Mouse (Mus musculus): ENCODE data around the gene Mvp.

Gene Mvp

GRCm38 (mm10) chr7:126955125-126955524, 59.3 kb downstream of the Mvp start:
- no peak for DNase-seq (ENCODE audit: low read depth, low spot score)
- Histone ChIP-seq H3K36me3 (ENCODE audit: control insufficient read depth, insufficient read depth, low read length, poor library complexity, severe bottlenecking) (no peaks in the 10 kb centered on the region), H3K27me3 (ENCODE audit: control insufficient read depth, insufficient read depth, low read length, poor library complexity, severe bottlenecking) (no peaks in the 10 kb centered on the region)

GRCm38 (mm10) chr7:126952646-126953045, 61.8 kb downstream of the Mvp start:
- no peaks in the 10 kb centered on the region; the same call in 1 of the 2 replicates for H3K27me3 ChIP-seq (ENCODE audit: control insufficient read depth, insufficient read depth, low read length, poor library complexity, severe bottlenecking)
- no peak for DNase-seq (ENCODE audit: low read depth, low spot score)
- H3K36me3 ChIP-seq (ENCODE audit: control insufficient read depth, insufficient read depth, low read length, poor library complexity, severe bottlenecking), result no peaks in the 10 kb centered on the region

GRCm38 (mm10) chr7:126951741-126952140, 62.7 kb downstream of the Mvp start:
- Histone ChIP-seq H3K27me3 (ENCODE audit: control insufficient read depth, insufficient read depth, low read length, poor library complexity, severe bottlenecking) (no peaks in the 10 kb centered on the region; the same call in 1 of the 2 replicates), H3K36me3 (ENCODE audit: control insufficient read depth, insufficient read depth, low read length, poor library complexity, severe bottlenecking) (no peaks in the 10 kb centered on the region)

GRCm38 (mm10) chr7:126950647-126951615, 63.5 kb downstream of the Mvp start:
- H3K36me3 ChIP-seq (ENCODE audit: control insufficient read depth, insufficient read depth, low read length, poor library complexity, severe bottlenecking), result no peaks in the 10 kb centered on the region
- no peak for DNase-seq (ENCODE audit: low read depth, low spot score)
- H3K27me3 ChIP-seq (ENCODE audit: control insufficient read depth, insufficient read depth, low read length, poor library complexity, severe bottlenecking), result no peaks in the 10 kb centered on the region; the same call in 1 of the 2 replicates

More at GRCm38 (mm10) chr7:126951741-126952140, 62.7 kb downstream of the Mvp start:
- no peak for DNase-seq (ENCODE audit: low read depth, low spot score)

- no peaks in the 10 kb centered on the region for H3K36me3 ChIP-seq (ENCODE audit: control insufficient read depth, insufficient read depth, low read length, poor library complexity, severe bottlenecking)
- DNase-seq (ENCODE audit: low read depth, low spot score), result peak; percentile 87
Observed at GRCm38 (mm10) chr7:126949793-126950646, 64.4 kb downstream of the Mvp start, which contains the start of gene Sez6l2. Sez6l2 (plus strand) TSS chr7:126950563.

GRCm38 (mm10) chr7:126949403-126949792, 65.0 kb downstream of the Mvp start, which contains the start of gene Asphd1:
Asphd1 (minus strand) TSS chr7:126949582.
- Histone ChIP-seq H3K27me3 (ENCODE audit: control insufficient read depth, insufficient read depth, low read length, poor library complexity, severe bottlenecking) (no peaks in the 10 kb centered on the region; the same call in 1 of the 2 replicates), H3K36me3 (ENCODE audit: control insufficient read depth, insufficient read depth, low read length, poor library complexity, severe bottlenecking) (no peaks in the 10 kb centered on the region)
- no peak for DNase-seq (ENCODE audit: low read depth, low spot score)

More at GRCm38 (mm10) chr7:126949793-126950646, 64.4 kb downstream of the Mvp start, which contains the start of gene Sez6l2:
- no peaks in the 10 kb centered on the region; the same call in 1 of the 2 replicates for H3K27me3 ChIP-seq (ENCODE audit: control insufficient read depth, insufficient read depth, low read length, poor library complexity, severe bottlenecking)

- no peak for DNase-seq (ENCODE audit: low read depth, low spot score)
- Histone ChIP-seq H3K27me3 (ENCODE audit: control insufficient read depth, insufficient read depth, low read length, poor library complexity, severe bottlenecking) (no peaks in the 10 kb centered on the region; the same call in 1 of the 2 replicates), H3K36me3 (ENCODE audit: control insufficient read depth, insufficient read depth, low read length, poor library complexity, severe bottlenecking) (no peaks in the 10 kb centered on the region)
Observed at GRCm38 (mm10) chr7:126948626-126949025, 65.8 kb downstream of the Mvp start.

- peaks cover 2% of the 10 kb centered on the region for H3K36me3 ChIP-seq (ENCODE audit: control insufficient read depth, insufficient read depth, low read length, poor library complexity, severe bottlenecking)
- peak; percentile 67 for DNase-seq (ENCODE audit: low read depth, low spot score)
- no peaks in the 10 kb centered on the region; the same call in 1 of the 2 replicates for H3K27me3 ChIP-seq (ENCODE audit: control insufficient read depth, insufficient read depth, low read length, poor library complexity, severe bottlenecking)
Observed at GRCm38 (mm10) chr7:126946530-126946929, 67.9 kb downstream of the Mvp start.

GRCm38 (mm10) chr7:126941801-126942200, 72.6 kb downstream of the Mvp start:
- Histone ChIP-seq H3K36me3 (ENCODE audit: control insufficient read depth, insufficient read depth, low read length, poor library complexity, severe bottlenecking) (peaks cover 2% of the 10 kb centered on the region), H3K27me3 (ENCODE audit: control insufficient read depth, insufficient read depth, low read length, poor library complexity, severe bottlenecking) (no peaks in the 10 kb centered on the region)
- no peak for DNase-seq (ENCODE audit: low read depth, low spot score)

GRCm38 (mm10) chr7:126941171-126941570, 73.2 kb downstream of the Mvp start:
- peaks cover 2% of the 10 kb centered on the region for H3K36me3 ChIP-seq (ENCODE audit: control insufficient read depth, insufficient read depth, low read length, poor library complexity, severe bottlenecking)
- no peak for DNase-seq (ENCODE audit: low read depth, low spot score)
- H3K27me3 ChIP-seq (ENCODE audit: control insufficient read depth, insufficient read depth, low read length, poor library complexity, severe bottlenecking), result no peaks in the 10 kb centered on the region

All from splenic B cell, adult 2 months (primary cell).